Mouse (Mus musculus) heart, embryonic 15.5 days (tissue): Measurements from ENCODE around the gene Gpi1. TPM values are rescaled to one million over a fixed set of nuclear protein-coding genes. Genes with fewer than 3 reads are reported as not detected.

Source experiments
- polyA plus RNA-seq: library from polyadenylated mRNA; unstranded; fragments of >200 nt; fragmentation: Nextera tagmentation; extraction: Ambion mirVana; gene quantifications from 2 replicates; pipeline ENCODE4 v1.2.1, GENCODE M21; 2015

The Gpi1 gene
- polyA plus RNA-seq, 1 experiment from 2014 or later, result 727 TPM

Other genes with a start within 250 kb of the Gpi1 start
- gene Scgb2b27, start 216.4 kb downstream of the Gpi1 start, polyA plus RNA-seq, result not detected in 2 replicates
- gene Scgb1b27, start 208.9 kb downstream of the Gpi1 start, polyA plus RNA-seq, result not detected in 2 replicates
- gene Scgb1b30, start 134.9 kb downstream of the Gpi1 start, polyA plus RNA-seq, result not detected in 2 replicates
- gene Wtip, start 97.1 kb downstream of the Gpi1 start, polyA plus RNA-seq, result 4.3 and 6.5 TPM in 2 replicates
- 89.0 and 108 TPM in 2 replicates for gene Uba2, start 60.7 kb downstream of the Gpi1 start, polyA plus RNA-seq
- 46.9 and 55.1 TPM in 2 replicates for gene Pdcd2l, start 33.7 kb downstream of the Gpi1 start, polyA plus RNA-seq
- 0.31 TPM in 1 of 2 replicates, not detected in the other for gene Gm6096, start 20.7 kb upstream of the Gpi1 start, polyA plus RNA-seq
- gene 4931406P16Rik, start 83.2 kb upstream of the Gpi1 start, polyA plus RNA-seq, result 28.2 and 32.5 TPM in 2 replicates
- 57.1 and 63.1 TPM in 2 replicates for gene Lsm14a, start 163.0 kb upstream of the Gpi1 start, polyA plus RNA-seq